Mouse (Mus musculus): ENCODE results near the gene BC035044.
"Not testable (repeated sequence)": the region's sequence is repeated elsewhere in the genome, so short reads cannot be mapped to it uniquely, and the experiment has no call there.

BC035044 gene

GRCm38 (mm10) chr6:128850671-128851070, 40.3 kb downstream of the BC035044 start:
- DNase-seq (ENCODE audit: low read depth, low spot score), result no peak

GRCm38 (mm10) chr6:128849902-128850301, 41.0 kb downstream of the BC035044 start:
- DNase-seq (ENCODE audit: low read depth, low spot score), result no peak

GRCm38 (mm10) chr6:128847401-128847800, 43.5 kb downstream of the BC035044 start:
- DNase-seq (ENCODE audit: low read depth, low spot score), result no peak

- DNase-seq (ENCODE audit: low read depth, low spot score), result no peak
Measured at GRCm38 (mm10) chr6:128845998-128846542, 44.9 kb downstream of the BC035044 start.

GRCm38 (mm10) chr6:128845319-128845979, 45.5 kb downstream of the BC035044 start:
- DNase-seq (ENCODE audit: low read depth, low spot score), result peak; percentile 96

- DNase-seq (ENCODE audit: low read depth, low spot score), result no peak
Measured at GRCm38 (mm10) chr6:128844586-128845080, 46.3 kb downstream of the BC035044 start.

GRCm38 (mm10) chr6:128844131-128844530, 46.8 kb downstream of the BC035044 start:
- DNase-seq (ENCODE audit: low read depth, low spot score), result no peak

- no peak for DNase-seq (ENCODE audit: low read depth, low spot score)
Measured at GRCm38 (mm10) chr6:128843479-128843992, 47.4 kb downstream of the BC035044 start.

GRCm38 (mm10) chr6:128842945-128843478, 47.9 kb downstream of the BC035044 start:
- DNase-seq (ENCODE audit: low read depth, low spot score), result peak; percentile 96

- DNase-seq (ENCODE audit: low read depth, low spot score), result no peak
Measured at GRCm38 (mm10) chr6:128842356-128842944, 48.5 kb downstream of the BC035044 start.

GRCm38 (mm10) chr6:128841327-128842089, 49.4 kb downstream of the BC035044 start:
- no peak for DNase-seq (ENCODE audit: low read depth, low spot score)

- not testable (repeated sequence) for DNase-seq (ENCODE audit: low read depth, low spot score)
Measured at GRCm38 (mm10) chr6:128840669-128841068, 50.3 kb downstream of the BC035044 start.

GRCm38 (mm10) chr6:128839921-128840320, 51.0 kb downstream of the BC035044 start:
- no peak for DNase-seq (ENCODE audit: low read depth, low spot score)

- DNase-seq (ENCODE audit: low read depth, low spot score), result peak; percentile 92
Measured at GRCm38 (mm10) chr6:128839266-128839771, 51.6 kb downstream of the BC035044 start.

GRCm38 (mm10) chr6:128838342-128839265, 52.3 kb downstream of the BC035044 start:
- DNase-seq (ENCODE audit: low read depth, low spot score), result peak; percentile 91

- DNase-seq (ENCODE audit: low read depth, low spot score), result peak; percentile 66
Measured at GRCm38 (mm10) chr6:128837454-128838341, 53.2 kb downstream of the BC035044 start.

- DNase-seq (ENCODE audit: low read depth, low spot score), result no peak
Measured at GRCm38 (mm10) chr6:128836955-128837334, 54.0 kb downstream of the BC035044 start.

GRCm38 (mm10) chr6:128836191-128836954, 54.6 kb downstream of the BC035044 start:
- DNase-seq (ENCODE audit: low read depth, low spot score), result no peak

- DNase-seq (ENCODE audit: low read depth, low spot score), result no peak
Measured at GRCm38 (mm10) chr6:128835571-128835970, 55.4 kb downstream of the BC035044 start.
